Mouse (Mus musculus): ENCODE data around the gene Slc22a6.

GRCm38 (mm10) chr19:8571746-8572145 is 46.1 kb upstream of the Slc22a6 start:
- TF ChIP-seq CTCF (IDR thresholded peaks at IDR 0.05; ENCODE audit: low read depth, low read length) (no peak), POLR2A (IDR thresholded peaks at IDR 0.05; ENCODE audit: extremely low read depth, insufficient read depth, low read length) (no peak)
